Mouse (Mus musculus): ENCODE measurements around the gene Pkd1.

DNA sequence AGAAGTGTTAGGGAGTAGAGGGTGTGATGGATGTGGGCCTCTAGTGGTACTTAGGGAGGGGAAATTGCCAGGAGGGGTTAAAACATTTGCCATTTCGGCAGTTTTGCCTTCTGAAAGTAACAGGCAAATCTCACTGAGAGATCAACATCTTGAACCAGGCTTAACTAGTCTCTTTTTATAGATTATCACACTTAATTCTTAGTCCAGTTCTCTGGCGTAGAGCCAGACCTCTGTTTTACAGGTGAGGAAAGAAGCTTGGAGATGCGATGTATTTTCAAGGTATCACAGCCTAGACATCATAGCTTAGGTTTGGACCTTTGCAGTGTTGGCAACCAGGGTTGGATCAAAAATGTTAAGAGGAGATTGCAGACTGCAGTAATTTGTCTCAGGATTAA is 1.4 kb downstream of the Pkd1 start:
- TF ChIP-seq CTCF (IDR thresholded peaks at IDR 0.05; ENCODE audit: borderline replicate concordance, insufficient read depth, low read length) (no peak), POLR2A (IDR thresholded peaks at IDR 0.05; ENCODE audit: low read depth, low read length) (no peak)
